Mouse (Mus musculus) cerebellum, adult 9-10 months (tissue): ENCODE data around the gene Gstm5.
"Not testable (repeated sequence)": the region's sequence is repeated elsewhere in the genome, so short reads cannot be mapped to it uniquely, and the experiment has no call there.

ENCODE experiments used
- DNase-seq: peaks from one replicate; pipeline ENCODE4 v3.0.0; 2022

The Gstm5 gene

GRCm38 (mm10) chr3:107895720-107896569 is at the start of gene Gstm5:
Gene Gstm5, plus strand, starts transcription at chr3:107895821.
- DNase-seq, result peak; percentile 81

GRCm38 (mm10) chr3:107846175-107846574 is 49.4 kb upstream of the Gstm5 start:
- DNase-seq, result no peak

- DNase-seq, result no peak
These were observed 48.8 kb upstream of the Gstm5 start for GRCm38 (mm10) chr3:107846835-107847234.

- no peak for DNase-seq
These were observed 47.5 kb upstream of the Gstm5 start for GRCm38 (mm10) chr3:107848126-107848525.

- DNase-seq, result no peak
These were observed 46.5 kb upstream of the Gstm5 start for GRCm38 (mm10) chr3:107849000-107849692.

GRCm38 (mm10) chr3:107849693-107850031 is 46.0 kb upstream of the Gstm5 start:
- no peak for DNase-seq

GRCm38 (mm10) chr3:107850418-107851031 is 45.1 kb upstream of the Gstm5 start:
- DNase-seq, result peak; percentile 40

- DNase-seq, result no peak
These were observed 42.8 kb upstream of the Gstm5 start for GRCm38 (mm10) chr3:107852786-107853185.

- DNase-seq, result no peak
These were observed 42.1 kb upstream of the Gstm5 start for GRCm38 (mm10) chr3:107853232-107854181.

- no peak for DNase-seq
These were observed 40.3 kb upstream of the Gstm5 start for GRCm38 (mm10) chr3:107855368-107855767.

GRCm38 (mm10) chr3:107857646-107858045 is 38.0 kb upstream of the Gstm5 start:
- DNase-seq, result no peak

GRCm38 (mm10) chr3:107861483-107861882 is 34.1 kb upstream of the Gstm5 start:
- not testable (repeated sequence) for DNase-seq

- no peak for DNase-seq
These were observed 33.1 kb upstream of the Gstm5 start for GRCm38 (mm10) chr3:107862471-107862870.

- no peak for DNase-seq
These were observed 32.1 kb upstream of the Gstm5 start for GRCm38 (mm10) chr3:107863471-107863870.

GRCm38 (mm10) chr3:107863898-107864603 is 31.6 kb upstream of the Gstm5 start:
- DNase-seq, result peak; percentile 92

GRCm38 (mm10) chr3:107865364-107866091 is 30.1 kb upstream of the Gstm5 start:
- no peak for DNase-seq

GRCm38 (mm10) chr3:107867086-107867485 is 28.5 kb upstream of the Gstm5 start:
- peak; percentile 85 for DNase-seq

GRCm38 (mm10) chr3:107868452-107868851 is 27.2 kb upstream of the Gstm5 start:
- no peak for DNase-seq

- no peak for DNase-seq
These were observed 26.5 kb upstream of the Gstm5 start for GRCm38 (mm10) chr3:107869097-107869496.

- no peak for DNase-seq
These were observed 25.7 kb upstream of the Gstm5 start for GRCm38 (mm10) chr3:107869925-107870324.
